9 mouse cellular contexts compared by ENCODE assay signal in the genomic region with DNA sequence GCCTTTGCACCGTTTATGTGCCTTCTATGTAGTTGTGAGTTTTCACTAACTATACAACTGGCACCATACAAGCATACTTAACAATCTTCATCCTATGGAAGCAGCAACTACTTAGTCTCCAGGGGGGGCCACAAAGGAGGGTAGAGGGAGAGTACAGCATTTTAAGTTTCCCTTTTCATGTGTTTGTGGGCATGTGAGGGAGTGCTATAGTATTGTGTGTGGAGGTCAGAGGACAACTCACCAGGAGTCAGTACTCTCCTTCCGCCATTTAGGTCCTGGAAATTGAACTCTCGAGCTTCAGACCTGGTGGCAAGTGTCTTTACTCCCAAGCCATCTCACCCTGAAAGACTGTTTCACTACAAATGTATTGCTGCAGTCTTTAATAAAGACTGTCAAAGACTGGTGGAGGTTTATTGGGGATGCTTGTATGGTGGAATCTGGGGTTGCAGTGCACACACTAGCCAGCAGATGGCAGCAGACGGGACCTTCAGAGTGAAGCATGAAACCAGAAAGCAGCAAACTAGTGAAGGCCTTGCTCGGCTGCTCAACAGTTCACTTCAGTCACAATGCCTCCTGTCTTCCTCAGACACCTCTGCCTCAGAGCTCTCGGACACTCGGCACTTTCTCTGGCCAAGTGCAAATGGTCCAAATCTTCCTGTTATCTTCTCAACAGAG. TPM values are rescaled to one million over a fixed set of nuclear protein-coding genes. Genes with fewer than 3 reads are reported as not detected.
DNase-seq lines count a peak whose midpoint lies in the region; ATAC-seq and TF ChIP-seq lines count a peak whose summit lies in the region.
"Had no signal": no experiment of that assay in that cellular context is flagged by ENCODE, and none has a peak within 500 bp of the region (broad histone marks: within the 10 kb centered on the region; RNA-seq: fewer than 3 reads in every experiment).

No protein-coding gene starts in this region.

- H3K4me2 ChIP-seq in liver, embryonic 11.5 days = no peak overlapping the region
- H3K4me2 ChIP-seq: heart, embryonic 15.5 days had no signal

- peak; percentile 95 for TF ChIP-seq CTCF in ES-Bruce4 (IDR thresholded peaks at IDR 0.05; ENCODE audit: low read depth, low read length)

- TF ChIP-seq POLR2A in ES-Bruce4 (IDR thresholded peaks at IDR 0.05; ENCODE audit: insufficient read depth, low read length) = no peak

- H3K9me3 ChIP-seq in ES-Bruce4 (replicated peaks; ENCODE audit: control insufficient read depth, insufficient read depth, low read length, poor library complexity, severe bottlenecking) = peaks cover 2% of the 10 kb centered on the region; the same call in 1 of the 2 replicates
- no peaks in the 10 kb centered on the region for H3K9me3 ChIP-seq in liver, embryonic 11.5 days (ENCODE audit: control insufficient read depth, low read length)
- H3K9me3 ChIP-seq: heart, embryonic 15.5 days had no signal

- 26% methylated on average over 7 of the region's 7 CpGs for WGBS in liver, embryonic 11.5 days

- no peaks in the 10 kb centered on the region for H3K4me1 ChIP-seq in ES-Bruce4 (ENCODE audit: control insufficient read depth, insufficient read depth, low read length)
- no peaks in the 10 kb centered on the region for H3K4me1 ChIP-seq in liver, embryonic 11.5 days (replicated peaks; ENCODE audit: control insufficient read depth, insufficient read depth, low read length)
- H3K4me1 ChIP-seq: heart, embryonic 15.5 days had no signal

- H3K9ac ChIP-seq in ES-Bruce4 (ENCODE audit: low read depth, poor library complexity, severe bottlenecking) = no peak overlapping the region
- no peak overlapping the region for H3K9ac ChIP-seq in liver, embryonic 11.5 days (ENCODE audit: low read depth, low read length)
- H3K9ac ChIP-seq: heart, embryonic 15.5 days had no signal

- no peak overlapping the region for H3K27ac ChIP-seq in ES-Bruce4 (ENCODE audit: insufficient read depth, low read length)
- H3K27ac ChIP-seq in liver, embryonic 11.5 days (ENCODE audit: low read depth, low read length) = no peak overlapping the region
- H3K27ac ChIP-seq: heart, embryonic 15.5 days had no signal

- 0 out of 2 replicates have a peak, but pooled peaks have one; percentile 34 for ATAC-seq in liver, embryonic 11.5 days (replicated peaks; ENCODE audit: low FRiP score)

- no peaks in the 10 kb centered on the region for H3K27me3 ChIP-seq in ES-Bruce4 (ENCODE audit: control insufficient read depth, insufficient read depth, low read length, poor library complexity, severe bottlenecking)
- H3K27me3 ChIP-seq in liver, embryonic 11.5 days (replicated peaks; ENCODE audit: control insufficient read depth, insufficient read depth, low read length) = no peaks in the 10 kb centered on the region
- H3K27me3 ChIP-seq: heart, embryonic 15.5 days had no signal

- H3K4me3 ChIP-seq in ES-Bruce4 (ENCODE audit: low read depth, low read length) = no peak overlapping the region
- no peak overlapping the region for H3K4me3 ChIP-seq in liver, embryonic 11.5 days (ENCODE audit: low read depth, low read length)
- H3K4me3 ChIP-seq: heart, embryonic 15.5 days had no signal

- H3K36me3 ChIP-seq in ES-Bruce4 (ENCODE audit: control insufficient read depth, insufficient read depth, low read length, poor library complexity, severe bottlenecking) = peaks cover 12% of the 10 kb centered on the region
- H3K36me3 ChIP-seq in liver, embryonic 11.5 days (ENCODE audit: control insufficient read depth, insufficient read depth, low read length) = no peaks in the 10 kb centered on the region

- peak; percentile 87 for DNase-seq in 3T3-L1 (ENCODE audit: low read depth, low spot score)
- peak; percentile 75 for DNase-seq in c-Kit-positive CD71-positive TER-119-positive erythroid progenitor cells, embryonic 14.5 days (ENCODE audit: low spot score)
- DNase-seq in forelimb bud, embryonic 11.5 days (ENCODE audit: low read depth, low spot score) = peak; percentile 81
- DNase-seq in kidney, adult 8-10 months = peak; percentile 55 to 73
- peak; percentile 72 for DNase-seq in liver, embryonic 11.5 days (ENCODE audit: low spot score)
- DNase-seq in ovary, postnatal 36 days (ENCODE audit: low spot score) = peak; percentile 56
- peak; percentile 47 to 58 for DNase-seq in thymus, postnatal 36 days

- TF ChIP-seq EP300 in ES-Bruce4 (IDR thresholded peaks at IDR 0.05; ENCODE audit: insufficient read depth, low read depth, low read length) = no peak

RNA-seq across cellular contexts. Expression of a gene that starts 10.6 kb away (rescaled TPM):
- polyA plus RNA-seq in ES-Bruce4 (2011; ENCODE audit: insufficient read depth, insufficient read length, low read depth, missing spikeins) = 112 and 114 TPM in 2 replicates
- polyA plus RNA-seq in liver, embryonic 11.5 days (2014; fragmentation: Nextera tagmentation; extraction: Ambion mirVana) = 445 and 480 TPM in 2 replicates

RNA-seq across cellular contexts. Expression of a gene that starts 12.9 kb away (rescaled TPM):
- polyA plus RNA-seq in ES-Bruce4 (2011; ENCODE audit: insufficient read depth, insufficient read length, low read depth, missing spikeins) = 2.6 and 3.9 TPM in 2 replicates
- polyA plus RNA-seq in liver, embryonic 11.5 days (2014; fragmentation: Nextera tagmentation; extraction: Ambion mirVana) = 9.3 and 10.5 TPM in 2 replicates
